Mouse (Mus musculus) liver, adult 2 months (tissue): ENCODE measurements around the gene Kcnmb2.

Experiments used
- CTCF ChIP-seq: fragments of 200-500 bp; IDR thresholded peaks from 2 replicates; pipeline ENCODE4 v1.5.1; 2011; ENCODE audit warnings: low read depth, low read length, control low read depth
- POLR2A ChIP-seq: fragments of 200-500 bp; IDR thresholded peaks from 2 replicates; pipeline ENCODE4 v1.6.1; 2011; ENCODE audit warnings: low read length, control low read depth; ENCODE audit not compliant: insufficient read depth; ENCODE audit errors: extremely low read depth

- no peak for TF ChIP-seq CTCF
- TF ChIP-seq POLR2A, result no peak
Measured at GRCm38 (mm10) chr3:31955004-31955403, 52.7 kb downstream of the Kcnmb2 start.
